Mouse (Mus musculus): ENCODE results near the gene Tpcn2.

Gene Tpcn2

DNA sequence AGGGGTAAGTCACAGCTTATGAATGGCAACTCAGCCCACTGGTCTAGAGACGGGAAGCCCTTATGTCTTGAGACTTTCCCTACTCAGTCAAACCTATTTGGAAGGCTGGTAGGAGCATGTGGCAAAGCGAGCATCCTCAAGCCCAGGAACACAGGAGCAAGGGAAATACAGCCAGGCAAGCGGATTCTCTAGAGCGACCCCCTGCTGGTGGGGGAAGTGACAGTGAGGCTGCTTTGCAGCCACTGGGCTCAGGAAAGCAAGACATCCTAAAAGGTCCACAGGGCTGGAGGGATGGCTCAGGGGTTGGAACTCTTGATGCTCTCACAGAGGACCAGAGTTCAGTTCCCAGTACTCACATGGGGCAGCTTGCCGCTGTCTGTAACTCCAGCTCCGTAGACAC lies 87.5 kb downstream of the Tpcn2 start:
- DNase-seq = no peak

DNA sequence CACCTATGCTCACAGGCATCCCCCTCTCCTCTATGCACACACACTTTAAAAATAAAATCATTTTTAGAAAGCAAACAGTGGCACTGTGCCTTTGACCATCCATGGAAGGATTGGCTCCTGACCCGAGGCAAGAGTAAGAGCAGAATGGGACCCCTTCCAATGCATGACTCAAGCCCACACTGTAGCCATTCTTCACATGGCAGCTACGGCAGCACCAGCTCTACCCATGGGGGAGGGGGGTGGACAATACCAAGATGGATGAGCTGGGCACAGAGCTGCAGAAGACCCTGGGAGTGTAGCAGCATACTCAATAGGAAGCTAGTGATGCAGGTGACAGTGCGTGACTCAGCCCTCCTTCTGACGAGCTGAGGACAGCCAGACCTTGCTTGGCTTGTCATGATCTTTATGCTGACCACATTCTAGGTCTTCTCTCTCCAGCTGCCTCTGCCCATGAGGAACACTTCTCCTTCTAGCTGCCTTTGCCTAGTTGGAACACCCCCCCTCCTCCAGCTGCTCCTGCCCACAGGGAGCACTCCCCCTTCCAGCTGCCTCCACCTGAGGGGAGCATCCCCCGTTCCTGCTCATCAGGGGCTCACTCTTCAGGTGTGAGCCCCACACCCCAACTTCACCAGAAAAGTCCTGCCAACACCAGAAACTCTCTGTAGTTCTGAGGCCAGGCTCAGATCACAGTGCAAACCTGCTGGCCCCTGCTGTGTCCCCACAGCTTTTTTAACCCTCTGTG lies 88.5 kb downstream of the Tpcn2 start:
- DNase-seq = no peak

DNA sequence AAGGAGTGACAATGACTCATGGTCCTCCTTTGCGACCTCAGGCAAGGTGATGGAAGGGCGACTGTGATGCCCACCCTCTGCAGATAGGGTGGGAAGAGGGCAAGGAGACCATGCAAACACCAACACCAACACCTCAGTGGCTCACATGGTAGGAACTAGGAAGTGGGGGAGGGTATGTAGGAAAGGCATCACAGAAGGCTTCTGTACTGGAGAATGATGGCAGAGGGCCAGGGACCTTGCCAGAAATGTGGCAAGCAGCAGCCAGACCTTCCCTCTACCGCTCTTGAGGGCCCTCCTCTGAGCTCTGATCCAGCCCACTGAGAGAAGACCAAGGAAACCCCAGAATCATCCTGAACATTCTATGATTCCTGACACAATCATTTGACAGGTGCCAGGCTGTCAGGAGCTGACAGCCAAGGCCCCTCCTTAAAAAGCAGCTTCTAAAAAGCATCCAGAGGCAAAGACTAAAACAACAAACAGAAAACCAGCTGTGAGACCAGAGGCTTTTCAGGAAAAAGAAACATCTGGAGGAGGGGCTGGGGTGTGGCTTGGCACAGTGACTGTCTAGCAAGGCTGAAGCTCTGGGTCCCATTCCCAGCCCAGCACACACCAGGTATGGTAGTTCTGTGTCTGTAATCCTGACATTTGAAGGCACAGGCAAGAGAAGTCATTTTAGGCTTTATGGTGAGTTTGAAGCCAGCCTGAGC lies 89.2 kb downstream of the Tpcn2 start:
- peak; percentile 42 for DNase-seq

DNA sequence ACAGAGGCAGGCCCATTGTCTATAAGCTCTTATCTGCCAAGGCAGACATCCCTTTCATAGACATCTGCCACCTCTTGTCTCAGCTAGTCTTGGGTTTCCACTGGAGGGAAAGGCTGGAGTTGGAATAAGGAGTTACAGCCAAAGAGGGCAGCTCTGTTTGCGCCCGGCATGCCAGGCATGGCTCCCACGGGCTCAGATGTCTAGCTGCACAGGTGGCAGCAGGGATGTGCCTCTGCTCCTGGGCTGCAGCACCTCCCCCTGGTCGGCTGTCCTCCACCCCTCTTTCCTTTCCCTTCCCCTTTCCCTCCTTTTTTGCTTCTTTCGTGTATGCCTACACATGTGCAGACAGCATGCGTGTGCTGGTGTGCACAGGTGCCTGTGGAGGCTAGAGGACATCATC lies 91.0 kb downstream of the Tpcn2 start:
- DNase-seq = no peak

DNA sequence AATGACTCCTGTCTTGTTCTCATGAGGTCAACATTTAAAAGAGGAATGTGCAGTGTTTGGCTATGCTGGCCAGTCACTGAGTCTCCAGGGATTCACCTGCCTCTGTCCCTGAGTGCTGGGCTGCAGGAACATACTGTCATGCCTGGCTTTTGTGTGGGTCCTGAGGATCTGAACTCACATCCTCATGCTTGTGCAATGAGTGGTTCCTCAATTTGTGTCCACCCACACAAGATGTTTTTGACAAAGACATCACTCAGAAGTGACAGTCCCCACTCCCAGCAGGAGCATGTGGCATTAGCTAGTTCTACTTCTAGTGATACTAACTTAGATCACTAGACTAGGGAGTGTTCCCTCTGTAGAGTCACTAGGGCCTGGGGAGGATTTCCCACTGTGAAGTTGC lies 93.3 kb downstream of the Tpcn2 start:
- no peak for DNase-seq

DNA sequence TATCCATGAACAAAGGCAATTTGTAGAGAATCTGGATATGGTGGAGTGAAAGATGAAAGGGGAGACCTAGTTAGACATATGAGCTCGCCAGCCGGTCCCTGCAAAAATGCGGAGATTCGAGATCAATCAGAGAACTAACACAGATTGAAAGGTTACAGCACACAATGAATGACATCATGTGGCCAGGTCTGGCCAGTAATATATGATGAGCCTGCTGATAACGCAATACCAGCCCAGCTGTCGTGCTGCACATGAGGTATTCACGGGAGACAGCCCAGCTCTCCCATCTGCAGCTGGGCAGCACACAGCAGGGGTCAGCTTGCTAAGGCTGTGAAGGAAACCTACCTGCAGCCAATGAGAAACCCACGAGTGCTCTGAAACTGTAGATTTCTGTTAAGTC lies 94.5 kb downstream of the Tpcn2 start:
- no peak for DNase-seq

DNA sequence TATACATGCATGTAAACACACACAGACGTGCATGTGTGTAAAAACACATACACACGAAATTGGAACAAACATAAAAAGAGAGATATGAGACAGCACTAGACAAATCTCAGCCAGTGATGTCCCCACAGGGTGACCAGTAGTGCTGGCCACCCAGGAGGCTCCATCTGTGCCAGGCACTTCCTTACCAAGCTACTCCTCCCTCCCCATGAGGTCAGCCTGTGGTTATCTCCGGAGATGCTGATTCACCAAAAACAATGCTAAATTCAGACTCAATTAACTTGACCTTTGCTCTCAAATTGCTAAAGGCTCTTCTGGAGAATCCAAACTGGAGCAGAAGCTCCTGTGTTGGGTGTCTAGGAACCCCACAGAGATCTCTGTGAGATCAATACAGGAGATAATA lies 96.0 kb downstream of the Tpcn2 start:
- DNase-seq = no peak

DNA sequence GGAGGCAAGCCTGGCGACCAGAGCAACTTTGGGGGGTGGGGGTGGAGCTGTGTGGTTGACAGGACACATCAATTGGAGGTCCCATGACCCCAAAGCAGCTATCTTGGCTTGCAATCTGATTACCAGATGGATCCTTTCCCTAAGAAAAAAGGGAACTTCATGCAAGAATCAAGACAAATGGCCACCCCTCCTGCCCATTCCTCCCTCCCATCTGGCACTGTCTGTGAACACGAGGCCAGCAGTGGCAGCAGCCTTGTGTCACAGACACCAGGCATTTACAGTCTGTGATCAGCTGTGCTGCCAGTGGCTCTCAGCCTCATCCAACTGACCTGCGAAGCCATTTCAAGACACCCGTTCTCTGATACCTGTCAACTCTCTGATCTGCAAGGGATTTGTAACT lies 101.4 kb downstream of the Tpcn2 start:
- DNase-seq = no peak

DNA sequence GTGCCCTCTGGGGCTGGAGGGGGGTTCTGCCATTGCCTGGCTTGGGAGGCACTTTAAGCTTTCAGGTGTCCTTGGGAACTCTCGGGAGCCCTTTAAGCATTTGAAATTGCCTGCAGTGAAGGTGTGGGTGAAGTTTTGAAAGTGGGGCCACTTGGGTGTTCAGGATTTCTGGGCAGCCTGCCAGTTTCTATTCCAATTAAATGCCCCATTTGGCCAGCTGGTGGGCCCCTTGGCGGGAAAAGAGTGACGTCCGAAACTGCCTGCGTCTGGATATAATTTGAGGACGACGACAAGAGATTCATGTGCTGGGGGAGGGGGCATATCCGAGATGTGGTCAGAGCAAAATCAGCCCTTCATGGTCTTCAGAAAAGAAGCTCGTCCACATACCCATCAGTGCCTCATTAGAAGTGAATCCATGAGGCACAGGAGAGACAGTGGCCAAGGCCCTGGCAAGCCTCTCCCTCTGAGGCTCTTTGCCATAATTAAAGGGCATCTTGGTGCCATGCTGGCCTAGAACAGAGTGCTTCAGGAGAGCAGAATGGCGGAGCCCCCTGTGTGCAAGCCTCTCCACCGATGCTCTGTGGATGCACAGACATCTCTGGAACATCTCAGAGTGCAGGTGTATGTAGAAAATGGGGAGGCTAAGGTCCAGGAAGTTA lies 102.3 kb downstream of the Tpcn2 start:
- no peak for DNase-seq

DNA sequence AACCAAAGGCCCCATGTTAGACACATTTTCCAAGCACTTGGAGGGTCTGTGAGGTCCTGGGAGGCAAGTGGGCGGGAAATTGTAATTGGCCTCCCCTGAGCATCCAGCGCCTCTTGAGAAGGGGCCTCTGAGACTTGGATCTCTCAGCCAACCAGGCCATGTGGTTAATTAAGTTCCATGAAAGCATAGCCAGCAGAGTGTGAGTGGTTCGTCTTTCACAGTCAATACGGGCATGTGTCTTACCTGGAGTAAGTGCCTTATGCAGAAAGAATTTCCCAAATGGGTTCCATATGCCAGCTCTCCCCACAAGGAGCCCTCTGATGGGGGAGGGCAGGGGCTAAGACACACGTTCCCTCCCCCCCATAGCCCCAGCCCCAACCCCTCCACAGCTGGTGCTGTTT lies 104.1 kb downstream of the Tpcn2 start:
- no peak for DNase-seq

DNA sequence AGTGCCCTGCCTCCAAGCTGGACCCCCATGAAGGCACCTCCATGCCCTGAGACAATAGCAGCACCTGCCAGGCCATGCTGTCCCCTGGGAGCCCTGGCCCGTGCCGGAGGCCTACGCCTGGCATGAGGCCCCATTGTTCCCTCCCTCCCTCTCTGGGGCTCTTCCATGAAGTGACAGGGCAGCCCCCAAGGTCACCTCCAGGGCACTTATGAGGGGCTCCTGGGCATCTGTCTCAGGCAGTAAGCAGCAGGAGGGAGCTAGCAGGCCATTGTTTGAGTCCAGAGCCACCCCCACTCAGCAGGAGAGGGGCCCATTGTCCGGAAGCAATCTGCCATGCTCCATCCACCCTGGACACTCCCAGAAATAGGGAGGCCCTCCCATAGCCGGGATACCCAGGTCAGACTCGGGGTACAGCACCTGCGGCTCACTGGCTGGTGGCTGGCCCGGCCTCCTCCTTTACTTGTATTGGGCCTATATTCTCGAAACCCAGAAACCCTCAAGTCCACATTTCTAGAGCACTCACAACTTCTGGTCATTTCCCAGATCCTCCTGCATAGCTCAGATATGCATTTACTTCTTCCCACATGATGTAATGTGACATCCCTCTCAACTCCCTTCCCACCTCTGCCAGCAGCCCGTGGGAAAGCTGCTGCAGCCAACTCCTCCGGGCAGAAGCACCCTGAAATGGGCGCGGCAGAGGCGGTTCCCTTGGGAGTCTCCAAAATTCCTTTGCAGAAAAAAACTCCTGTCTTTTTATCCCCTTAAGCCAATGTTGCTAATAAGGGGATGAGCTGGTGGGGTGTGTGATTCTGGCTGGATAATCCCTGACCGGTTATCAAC lies 106.8 kb downstream of the Tpcn2 start:
- no peak for DNase-seq

DNA sequence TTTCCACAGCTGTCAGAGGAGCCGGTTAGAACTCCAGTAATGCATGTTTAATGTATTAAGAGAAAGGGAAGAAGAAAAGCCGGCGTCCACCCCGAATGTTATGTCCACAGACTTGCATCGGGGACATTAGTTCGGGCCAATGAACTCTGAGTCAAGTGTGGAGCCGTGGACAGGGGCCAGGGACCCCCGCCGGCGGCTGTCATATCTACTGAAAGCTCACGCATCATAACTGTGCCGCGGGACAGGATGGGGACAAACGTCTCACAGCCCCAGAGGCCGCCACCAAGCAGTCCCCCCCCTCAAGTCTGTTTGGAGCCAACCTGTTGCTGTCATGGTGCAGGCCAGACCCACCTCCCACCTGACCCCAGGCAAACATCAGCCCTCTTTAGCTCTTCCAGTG lies 110.2 kb downstream of the Tpcn2 start:
- DNase-seq = no peak

DNA sequence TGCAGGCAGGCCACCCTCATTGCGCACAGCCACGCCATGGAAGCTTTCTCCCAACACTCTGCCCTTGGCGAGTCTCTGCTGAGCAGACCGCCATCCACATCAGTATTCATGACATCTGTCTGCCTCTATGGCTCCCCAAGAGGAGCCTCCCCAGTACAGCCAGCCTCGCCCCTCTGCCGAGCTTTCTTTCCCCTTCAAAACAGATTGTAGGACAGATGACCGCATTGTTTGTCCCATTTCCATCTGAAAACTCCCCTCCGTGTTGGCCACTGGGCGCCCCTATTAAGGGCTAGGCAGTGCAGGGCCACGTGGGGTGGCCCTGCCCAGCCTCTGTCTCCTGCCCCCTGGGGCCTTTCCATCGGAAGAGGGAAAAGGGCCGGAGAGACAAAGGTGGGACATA lies 110.7 kb downstream of the Tpcn2 start:
- DNase-seq = no peak

DNA sequence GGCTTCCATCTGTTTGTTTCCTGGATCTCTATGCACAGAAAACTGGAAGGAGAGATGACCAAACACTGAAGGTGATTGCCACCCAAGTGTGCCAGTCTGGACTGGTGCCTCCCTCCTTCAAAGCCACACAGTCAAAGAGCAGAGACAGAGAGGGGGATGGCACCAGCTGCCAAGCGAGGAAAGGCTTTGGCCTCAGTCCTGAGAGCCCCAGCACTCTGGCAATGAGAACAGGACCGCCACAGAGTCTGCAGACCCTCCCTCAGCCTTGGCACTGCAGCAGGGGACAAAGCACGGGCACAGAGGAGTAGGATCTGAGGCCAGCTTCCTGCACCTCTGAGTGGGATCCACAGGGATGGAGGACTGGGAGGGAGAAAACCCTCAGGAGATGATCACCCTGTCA lies 114.1 kb downstream of the Tpcn2 start:
- DNase-seq = no peak

DNA sequence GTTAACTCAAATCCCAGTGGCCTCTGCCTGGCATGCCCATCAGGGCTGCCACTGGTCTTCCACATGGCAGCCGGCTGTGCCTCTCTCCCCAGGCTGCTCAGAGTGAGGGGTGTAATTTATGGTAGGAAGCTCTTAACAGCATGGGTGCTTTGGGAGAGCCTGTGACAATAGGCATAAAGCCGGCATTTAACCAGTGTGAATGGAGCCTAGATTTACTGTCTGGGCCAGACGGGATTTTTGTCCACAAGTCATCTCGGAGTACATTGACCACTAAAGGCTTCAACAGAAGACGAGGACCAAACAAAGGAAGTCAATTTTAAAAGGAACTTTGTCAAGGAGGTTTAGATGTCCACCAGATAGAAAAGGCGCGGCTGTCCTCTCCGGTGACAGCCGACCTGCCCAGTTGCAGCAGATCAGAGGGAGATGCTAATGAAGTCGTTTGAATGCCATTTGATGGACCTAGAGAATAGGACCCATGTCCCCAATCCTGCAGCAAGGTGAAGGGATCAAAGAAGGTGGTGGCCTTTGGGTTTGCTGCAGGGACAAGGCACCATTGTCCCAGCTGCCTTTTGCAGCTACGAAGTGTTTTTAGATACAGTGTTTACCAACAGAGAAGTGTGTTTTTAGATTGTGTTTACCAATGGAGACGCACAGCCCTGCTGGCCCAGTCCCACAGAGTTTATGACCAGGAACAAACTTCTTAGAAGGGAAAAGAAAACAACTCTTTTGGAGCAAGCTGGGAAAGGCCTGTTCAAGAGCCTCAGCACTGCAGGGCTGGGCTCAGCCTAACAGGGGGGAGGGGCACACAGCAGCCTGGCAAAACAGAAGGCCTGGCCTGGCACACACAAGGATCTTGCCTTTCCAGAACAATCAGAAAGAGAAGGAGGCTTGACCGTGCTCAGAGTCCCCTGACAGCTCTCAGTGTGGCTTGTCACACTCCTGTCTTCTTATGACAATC lies 124.2 kb downstream of the Tpcn2 start:
- no peak for DNase-seq

DNA sequence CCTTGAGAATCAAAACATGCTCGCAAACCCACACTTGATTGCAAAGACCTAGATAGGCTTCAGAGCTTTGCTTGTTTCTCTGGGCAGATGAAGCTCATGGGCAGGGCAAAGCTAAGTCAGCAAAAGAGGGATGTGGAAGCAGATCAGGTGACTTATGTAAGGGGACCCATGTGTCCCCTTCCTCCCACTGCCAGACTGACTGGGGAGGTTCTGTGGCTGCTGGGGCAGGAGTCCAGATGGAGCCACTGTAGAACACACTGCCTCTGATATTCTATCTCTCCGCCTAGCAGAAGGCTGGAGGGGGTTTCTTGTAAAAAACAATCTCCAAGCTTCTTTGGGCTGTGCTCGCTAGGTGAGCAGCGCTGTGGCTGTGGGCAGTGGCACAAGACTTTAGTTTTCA lies 128.1 kb downstream of the Tpcn2 start:
- DNase-seq = no peak

DNA sequence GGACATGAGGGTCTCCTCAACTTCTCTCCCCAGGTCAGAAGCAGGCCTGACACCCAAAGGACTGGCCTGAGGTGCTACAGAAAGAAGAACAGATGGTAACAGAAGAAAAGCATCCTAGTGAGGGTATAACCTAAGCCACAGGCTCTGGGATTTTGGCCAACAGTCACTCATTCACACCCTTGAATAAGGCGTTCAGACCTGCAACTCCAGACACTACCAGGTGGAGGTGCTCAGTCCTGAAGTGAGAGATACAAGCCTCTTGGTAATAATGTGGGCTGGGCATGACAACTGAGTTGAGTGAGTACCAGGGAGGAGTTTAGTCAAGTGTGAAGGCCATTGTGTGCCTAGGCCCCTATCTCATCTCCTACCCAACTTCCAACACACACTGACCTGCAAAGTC lies 129.7 kb downstream of the Tpcn2 start:
- DNase-seq = no peak

DNA sequence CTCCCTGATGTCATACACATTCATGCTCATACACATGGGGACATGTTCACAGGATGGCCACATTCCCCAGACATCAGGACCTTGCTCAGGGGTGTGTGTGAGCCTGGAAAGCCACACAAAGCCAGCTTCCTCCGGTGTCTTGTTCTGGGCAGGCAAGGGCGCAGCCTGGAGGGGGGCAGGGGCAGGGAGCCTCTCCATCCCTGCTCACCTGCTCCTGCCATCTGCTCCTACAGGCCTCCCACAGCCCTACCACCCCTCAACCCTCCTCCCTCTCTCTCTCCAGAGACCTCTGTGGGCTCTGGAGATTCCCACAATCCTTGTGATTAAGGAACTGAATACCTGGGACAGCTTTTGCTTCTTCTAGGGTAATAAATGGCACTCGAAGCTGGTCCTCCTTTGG lies 132.0 kb downstream of the Tpcn2 start:
- DNase-seq = no peak

DNA sequence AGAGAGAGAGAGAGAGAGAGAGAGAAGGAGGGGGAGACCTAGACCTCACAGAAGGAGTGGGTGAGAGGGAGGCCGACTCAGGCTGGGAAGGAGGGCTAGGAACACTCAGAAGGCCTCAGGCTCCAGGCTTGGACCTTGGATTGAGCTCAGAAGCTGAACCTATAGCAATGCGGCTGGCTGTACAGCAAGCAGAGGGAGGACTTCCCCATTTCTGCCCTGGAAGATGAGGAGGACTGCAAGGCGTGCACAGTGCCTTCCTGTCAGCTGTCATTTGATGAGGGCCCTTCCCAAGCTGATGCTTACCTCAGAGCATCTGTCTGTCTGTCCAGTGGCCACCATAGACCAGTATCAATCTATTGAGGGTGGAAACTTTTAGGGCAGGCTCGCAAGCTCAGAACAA lies 134.9 kb downstream of the Tpcn2 start:
- DNase-seq = no peak

DNA sequence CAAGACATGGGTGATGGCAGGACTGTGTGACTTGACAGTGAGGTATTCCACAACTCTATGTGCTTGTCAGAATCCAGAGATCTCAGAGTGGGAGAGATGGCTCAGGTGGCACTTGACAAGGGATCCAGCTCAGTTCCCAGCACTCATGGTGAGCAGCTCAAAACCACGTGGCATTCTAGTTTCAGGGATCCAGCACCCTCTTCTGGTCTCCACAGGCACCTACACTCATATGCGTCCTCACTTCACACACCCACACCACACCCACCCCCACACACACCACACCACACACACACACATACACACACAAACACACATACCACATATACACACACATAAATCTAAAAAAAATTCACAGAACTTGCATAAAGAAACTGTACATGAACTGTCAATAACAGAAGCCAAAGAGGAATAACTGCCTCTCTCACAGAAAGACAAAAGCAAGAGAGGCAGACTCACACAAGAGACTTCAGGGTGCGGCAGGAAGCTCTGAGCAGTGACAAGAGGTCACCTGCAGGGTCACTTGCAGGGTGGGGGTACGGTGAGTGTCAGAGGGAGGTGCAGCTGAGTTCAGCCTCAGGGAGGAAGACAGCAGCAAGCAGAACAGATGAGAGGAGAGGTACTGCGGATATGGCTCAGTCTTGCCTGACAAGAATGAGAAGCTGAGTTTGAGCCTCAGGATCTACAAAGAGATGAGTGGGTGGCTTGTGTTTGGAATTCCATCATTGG lies 135.7 kb downstream of the Tpcn2 start:
- DNase-seq = no peak

DNA sequence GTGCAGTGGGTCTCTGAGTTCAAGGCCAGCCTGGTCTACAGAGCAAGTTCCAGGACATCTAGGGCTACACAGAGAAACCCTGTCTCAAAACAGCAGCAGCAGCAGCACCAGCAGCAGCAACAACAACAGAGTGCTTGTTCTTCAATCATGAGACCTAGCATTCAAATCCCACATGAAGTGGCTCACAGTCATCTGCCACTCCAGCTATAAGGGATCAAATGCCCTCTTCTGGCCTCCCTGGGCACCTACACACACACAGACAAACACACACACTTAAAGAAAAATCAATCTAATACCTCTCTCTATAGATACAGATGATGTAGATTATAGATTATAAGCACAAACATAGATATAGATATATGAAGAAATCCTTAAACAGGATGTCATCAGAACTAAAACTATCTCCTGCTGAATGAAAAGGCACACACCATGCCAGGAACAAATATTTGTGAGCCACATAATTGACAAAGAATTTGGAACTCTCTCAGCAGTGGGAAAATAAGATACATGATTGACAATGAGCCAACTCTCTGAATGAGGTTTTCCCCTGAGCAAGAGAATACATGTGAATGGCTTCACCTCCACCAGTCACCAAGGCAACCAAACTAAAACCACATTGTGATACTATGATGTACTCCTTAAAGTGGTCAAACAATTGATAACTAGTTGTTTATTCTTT lies 137.4 kb downstream of the Tpcn2 start:
- DNase-seq = no peak
